Mouse (Mus musculus) lung, embryonic 15.5 days (tissue): ENCODE results near the gene Rpain. TPM values are rescaled to one million over a fixed set of nuclear protein-coding genes. Genes with fewer than 3 reads are reported as not detected.
A peak's percentile ranks its signal among the peaks of the same experiment; 100 is the strongest.

Experiments
- ATAC-seq: fragments of 200-750 bp; cut with Nextera tagmentation; 2 replicates; pipeline ENCODE4 v1.8.0; 2017; ENCODE audit warnings: moderate number of reproducible peaks, borderline replicate concordance; ENCODE audit not compliant: low FRiP score, low TSS enrichment; ENCODE audit errors: extremely low read depth
- H3K27ac ChIP-seq: fragments of 300-500 bp; sonication (generic); 2 replicates; pipeline ENCODE4 v1.5.1; 2015; ENCODE audit warnings: moderate library complexity, mild to moderate bottlenecking, inconsistent platforms
- H3K27me3 ChIP-seq: fragments of 300-500 bp; sonication (generic); 2 replicates; pipeline ENCODE4 v1.6.1; 2015; ENCODE audit warnings: inconsistent platforms
- H3K36me3 ChIP-seq: fragments of 300-500 bp; sonication (generic); 2 replicates; pipeline ENCODE4 v1.6.1; 2015; ENCODE audit warnings: inconsistent platforms
- H3K4me1 ChIP-seq: fragments of 300-500 bp; sonication (generic); 2 replicates; pipeline ENCODE4 v1.6.1; 2015; ENCODE audit warnings: inconsistent platforms
- H3K4me2 ChIP-seq: fragments of 300-500 bp; sonication (generic); 2 replicates; pipeline ENCODE4 v1.6.1; 2015; ENCODE audit warnings: inconsistent platforms, mild to moderate bottlenecking, moderate library complexity
- H3K4me3 ChIP-seq: fragments of 300-500 bp; sonication (generic); 2 replicates; pipeline ENCODE4 v1.5.1; 2015; ENCODE audit warnings: mild to moderate bottlenecking, inconsistent platforms
- H3K9ac ChIP-seq: fragments of 300-500 bp; sonication (generic); 2 replicates; pipeline ENCODE4 v1.6.1; 2015; ENCODE audit warnings: inconsistent platforms
- H3K9me3 ChIP-seq: fragments of 300-500 bp; sonication (generic); 2 replicates; pipeline ENCODE4 v1.6.1; 2016; ENCODE audit warnings: inconsistent platforms
- WGBS: fragments of 180-500 bp; shearing (Covaris S2); methylation state at CpG from one replicate; pipeline ENCODE4 v1.1.7; 2015; 5-methylcytosine and 5-hydroxymethylcytosine counted together
- polyA plus RNA-seq: library from polyadenylated mRNA; unstranded; fragments of >200 nt; fragmentation: Nextera tagmentation; extraction: Ambion mirVana; gene quantifications from 2 replicates; pipeline ENCODE4 v1.2.1, GENCODE M21; 2015

Gene Rpain
- 75.4 and 81.4 TPM in 2 replicates for polyA plus RNA-seq

GRCm38 (mm10) chr11:70969821-70970559, at the start of gene Rpain, which contains the start of gene Nup88:
TSS of gene Rpain (plus strand) at chr11:70970213.
TSS of gene Nup88 (minus strand) at chr11:70969973.
- peak within 1 kb of the TSS; percentile 94 for H3K9ac ChIP-seq
- H3K4me2 ChIP-seq: peak within 1 kb of the TSS; percentile 80
- H3K36me3 ChIP-seq: peaks cover 37% of the 10 kb centered on the region
- H3K4me1 ChIP-seq: peaks cover 14% of the 10 kb centered on the region
- peak within 1 kb of the TSS; percentile 88 for H3K4me3 ChIP-seq
- H3K9me3 ChIP-seq: no peaks in the 10 kb centered on the region
- peak within 1 kb of the TSS; percentile 97 for H3K27ac ChIP-seq
- ATAC-seq: peak; percentile 97
- WGBS: under 1% methylated on average over 43 of the region's 43 CpGs
- H3K27me3 ChIP-seq: no peaks in the 10 kb centered on the region

- Histone ChIP-seq H3K36me3 (peaks cover 33% of the 10 kb centered on the region), H3K4me1 (no peaks in the 10 kb centered on the region), H3K9me3 (no peaks in the 10 kb centered on the region), H3K27me3 (no peaks in the 10 kb centered on the region), H3K27ac (no peak overlapping the region), H3K4me2 (no peak overlapping the region), H3K4me3 (no peak overlapping the region), H3K9ac (no peak overlapping the region)
- ATAC-seq: no peak
- 80% methylated on average over 5 of the region's 5 CpGs for WGBS
Measured at GRCm38 (mm10) chr11:70931461-70931860, 38.6 kb upstream of the Rpain start.

GRCm38 (mm10) chr11:70935316-70935715, 34.7 kb upstream of the Rpain start:
- no peak overlapping the region for H3K9ac ChIP-seq
- no peaks in the 10 kb centered on the region for H3K9me3 ChIP-seq
- no peak for ATAC-seq
- no peak overlapping the region for H3K27ac ChIP-seq
- H3K4me3 ChIP-seq: no peak overlapping the region
- H3K27me3 ChIP-seq: no peaks in the 10 kb centered on the region
- 89% methylated on average over 7 of the region's 7 CpGs for WGBS
- H3K36me3 ChIP-seq: peaks cover 51% of the 10 kb centered on the region
- H3K4me2 ChIP-seq: no peak overlapping the region
- no peaks in the 10 kb centered on the region for H3K4me1 ChIP-seq

DNA sequence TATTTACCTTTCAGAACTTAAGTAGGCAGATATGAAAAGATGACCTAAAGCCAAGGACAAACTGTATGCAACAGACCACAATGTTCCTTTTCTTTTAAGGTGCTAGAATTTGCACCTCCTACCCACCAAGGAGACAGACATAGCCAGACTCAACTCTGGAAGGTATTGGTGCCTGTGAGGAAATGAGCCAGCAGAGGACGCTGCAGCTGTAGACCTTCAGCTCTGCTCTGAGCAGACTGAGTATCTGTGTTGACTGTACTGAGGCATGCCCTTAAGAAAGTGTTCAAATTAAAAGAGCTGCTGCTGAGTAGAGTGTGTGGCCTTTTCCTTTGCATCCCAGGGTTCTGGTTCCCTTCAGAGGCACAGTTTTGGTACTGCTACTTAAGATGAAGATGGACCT, 27.4 kb upstream of the Rpain start:
- Histone ChIP-seq H3K9me3 (no peaks in the 10 kb centered on the region), H3K4me3 (no peak overlapping the region), H3K4me2 (no peak overlapping the region), H3K9ac (no peak overlapping the region), H3K27ac (no peak overlapping the region), H3K36me3 (peaks cover 76% of the 10 kb centered on the region), H3K4me1 (no peaks in the 10 kb centered on the region), H3K27me3 (no peaks in the 10 kb centered on the region)
- WGBS: 87% methylated on average over 1 of the region's 1 CpGs
- ATAC-seq: no peak

DNA sequence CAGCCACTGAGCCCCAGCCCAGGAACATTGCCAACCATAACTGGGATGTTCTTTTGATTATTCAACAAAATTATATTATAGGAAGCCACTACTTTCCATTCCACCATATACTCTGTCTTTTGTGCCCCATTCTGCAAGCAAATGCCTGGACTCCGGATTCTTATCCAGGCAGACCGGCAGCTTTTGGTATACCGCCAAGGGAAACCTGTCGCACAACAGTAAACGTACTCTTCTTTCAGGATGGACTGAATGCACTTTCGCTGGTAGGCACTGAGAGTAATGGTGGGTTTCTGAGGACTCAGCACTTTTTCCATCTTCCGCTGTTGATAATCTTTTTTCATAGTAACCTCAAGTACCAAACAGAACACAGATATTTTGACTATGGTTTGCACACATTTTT, 26.4 kb upstream of the Rpain start:
- WGBS: 85% methylated on average over 7 of the region's 7 CpGs
- Histone ChIP-seq H3K4me3 (no peak overlapping the region), H3K27me3 (no peaks in the 10 kb centered on the region), H3K27ac (no peak overlapping the region), H3K4me2 (no peak overlapping the region), H3K9ac (no peak overlapping the region), H3K9me3 (no peaks in the 10 kb centered on the region), H3K36me3 (peaks cover 76% of the 10 kb centered on the region), H3K4me1 (no peaks in the 10 kb centered on the region)
- no peak for ATAC-seq

- Histone ChIP-seq H3K27me3 (no peaks in the 10 kb centered on the region), H3K9ac (no peak overlapping the region), H3K4me1 (no peaks in the 10 kb centered on the region), H3K4me2 (no peak overlapping the region), H3K36me3 (peaks cover 90% of the 10 kb centered on the region), H3K9me3 (no peaks in the 10 kb centered on the region), H3K27ac (no peak overlapping the region), H3K4me3 (no peak overlapping the region)
- no peak for ATAC-seq
- WGBS: 86% methylated on average over 4 of the region's 4 CpGs
Measured at GRCm38 (mm10) chr11:70944935-70945817, 24.8 kb upstream of the Rpain start.

- ATAC-seq: no peak
- Histone ChIP-seq H3K4me3 (no peak overlapping the region), H3K9ac (no peak overlapping the region), H3K4me2 (no peak overlapping the region), H3K36me3 (peaks cover 94% of the 10 kb centered on the region), H3K4me1 (no peaks in the 10 kb centered on the region), H3K27ac (no peak overlapping the region), H3K9me3 (no peaks in the 10 kb centered on the region), H3K27me3 (no peaks in the 10 kb centered on the region)
- WGBS: 82% methylated on average over 4 of the region's 4 CpGs
Measured at GRCm38 (mm10) chr11:70954711-70955110, 15.3 kb upstream of the Rpain start.

GRCm38 (mm10) chr11:70960786-70961554, 9.0 kb upstream of the Rpain start:
- WGBS: 93% methylated on average over 5 of the region's 5 CpGs
- no peak for ATAC-seq
- no peak overlapping the region for H3K27ac ChIP-seq

DNA sequence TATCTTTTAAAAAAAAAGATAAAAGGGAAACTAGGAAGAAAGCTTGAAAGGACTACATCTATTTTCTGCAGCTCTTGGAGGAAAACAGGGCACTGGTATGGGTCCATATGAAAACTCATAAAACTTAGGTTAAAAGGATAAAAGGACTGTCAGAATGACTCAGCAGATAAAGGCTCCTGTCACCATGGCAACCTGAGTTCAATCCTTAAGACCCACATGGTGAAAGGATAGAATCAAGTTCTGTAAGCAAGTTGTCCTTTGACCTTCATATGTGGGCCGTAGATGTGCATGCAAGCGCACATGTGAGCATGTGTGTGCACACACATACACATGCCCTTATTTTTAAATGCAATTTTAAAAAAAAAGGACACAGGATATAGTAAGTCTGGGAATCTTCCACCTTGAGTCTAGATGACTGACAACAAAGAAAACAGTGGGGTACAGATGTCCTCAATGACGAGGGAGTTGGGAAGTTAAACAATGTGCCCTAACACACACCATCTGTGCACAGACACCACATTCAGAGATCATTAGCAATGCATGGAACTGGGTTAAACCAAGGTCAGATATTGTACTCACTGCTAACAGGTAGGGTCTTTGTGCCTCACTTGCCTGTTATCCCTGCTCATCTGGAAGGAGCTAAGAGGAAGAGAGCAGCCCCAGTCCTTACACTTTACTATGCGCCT, 5.6 kb upstream of the Rpain start:
- Histone ChIP-seq H3K36me3 (peaks cover 74% of the 10 kb centered on the region), H3K4me2 (no peak overlapping the region), H3K9ac (no peak overlapping the region), H3K4me1 (peaks cover 8% of the 10 kb centered on the region), H3K27me3 (no peaks in the 10 kb centered on the region), H3K4me3 (no peak overlapping the region), H3K27ac (no peak overlapping the region), H3K9me3 (no peaks in the 10 kb centered on the region)
- ATAC-seq: no peak
- WGBS: 78% methylated on average over 4 of the region's 4 CpGs

More at GRCm38 (mm10) chr11:70960786-70961554, 9.0 kb upstream of the Rpain start:
- no peaks in the 10 kb centered on the region for H3K4me1 ChIP-seq
- no peaks in the 10 kb centered on the region for H3K9me3 ChIP-seq
- no peak overlapping the region for H3K4me3 ChIP-seq
- H3K9ac ChIP-seq: no peak overlapping the region
- no peak overlapping the region for H3K4me2 ChIP-seq
- peaks cover 92% of the 10 kb centered on the region for H3K36me3 ChIP-seq
- no peaks in the 10 kb centered on the region for H3K27me3 ChIP-seq

DNA sequence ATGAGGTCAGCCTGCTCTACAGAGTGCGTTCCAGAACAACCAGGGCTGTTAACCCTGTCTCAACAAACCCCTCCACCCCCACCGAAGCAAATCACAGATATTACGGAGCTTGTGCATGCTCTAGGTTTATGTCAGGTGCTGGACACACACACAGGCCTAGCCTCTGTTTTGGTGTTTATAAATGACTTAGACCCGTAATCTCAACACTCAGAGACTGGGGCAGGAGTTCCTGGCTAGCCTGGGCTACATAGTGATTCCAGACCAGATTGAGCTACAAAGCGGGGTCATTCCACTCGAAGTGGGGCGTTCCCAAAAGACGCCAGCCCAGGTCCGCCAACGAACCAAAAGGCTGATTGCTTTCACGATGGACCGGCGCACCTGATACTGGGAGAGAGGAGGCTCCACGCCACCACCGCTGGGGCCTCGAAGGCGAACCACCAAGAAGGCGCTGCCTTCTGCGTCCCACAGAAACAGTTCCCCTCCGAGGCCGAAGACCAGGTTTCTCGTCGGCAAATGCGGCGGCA, 680 bp upstream of the Rpain start:
- peaks cover 39% of the 10 kb centered on the region for H3K36me3 ChIP-seq
- under 1% methylated on average over 25 of the region's 25 CpGs for WGBS
- peak; percentile 6; the same call in 1 of the 2 replicates for ATAC-seq

More for the DNA sequence above, 680 bp upstream of the Rpain start:
- no peaks in the 10 kb centered on the region for H3K27me3 ChIP-seq
- H3K4me2 ChIP-seq: peak overlapping the region; percentile 66
- H3K27ac ChIP-seq: peak overlapping the region; percentile 80
- H3K9me3 ChIP-seq: no peaks in the 10 kb centered on the region
- H3K4me1 ChIP-seq: peaks cover 14% of the 10 kb centered on the region
- peak overlapping the region; percentile 94 for H3K9ac ChIP-seq
- H3K4me3 ChIP-seq: peak overlapping the region; percentile 88
